Mouse (Mus musculus): ENCODE measurements around the gene Net1.
"Not testable (repeated sequence)": the region's sequence is repeated elsewhere in the genome, so short reads cannot be mapped to it uniquely, and the experiment has no call there.

GRCm38 (mm10) chr13:3833644-3834043 lies 84.4 kb downstream of the Net1 start:
- TF ChIP-seq GATA1, TAL1 (IDR thresholded peaks at IDR 0.05; ENCODE audit: low read length): not testable (repeated sequence)
